Mouse (Mus musculus): ENCODE measurements around the gene Fmnl2. TPM values are rescaled to one million over a fixed set of nuclear protein-coding genes. Genes with fewer than 3 reads are reported as not detected.

The Fmnl2 gene
- polyA plus RNA-seq, 1 experiment from 2014 or later = 16.8 TPM

DNA sequence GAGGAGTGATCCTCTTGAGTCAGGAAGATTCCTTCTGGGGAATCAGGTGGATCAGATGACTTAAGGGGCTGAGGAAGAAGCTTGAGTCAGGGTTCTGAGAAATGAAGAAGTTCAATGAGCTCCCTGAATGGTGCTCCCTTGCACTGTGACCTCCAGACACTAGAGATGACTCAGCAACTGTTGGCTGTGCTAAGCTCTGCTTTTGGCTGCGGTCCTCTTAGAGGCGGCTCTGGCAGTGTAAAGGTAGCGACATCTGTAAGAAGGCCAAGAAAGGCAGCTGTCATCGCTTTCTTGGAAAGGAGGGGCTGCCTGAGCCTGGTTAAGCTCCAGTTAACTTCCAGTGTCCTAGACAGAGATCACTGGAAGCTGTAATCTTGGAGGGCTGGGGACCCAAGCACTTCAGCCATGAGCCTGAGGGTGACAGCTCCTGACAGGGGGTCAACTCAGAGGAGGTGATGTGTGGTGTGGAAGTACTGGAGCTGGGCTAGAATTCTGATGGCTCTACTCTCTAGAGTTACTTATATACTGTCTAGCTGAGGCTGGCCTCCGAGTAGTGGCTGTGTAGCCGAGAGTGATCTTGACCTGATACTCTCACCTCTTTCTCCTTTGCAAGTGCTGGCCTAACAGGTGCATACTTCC is 37.4 kb downstream of the Fmnl2 start:
- WGBS = 75% methylated on average over 6 of the region's 6 CpGs
- no peaks in the 10 kb centered on the region; the same call in 1 of the 2 replicates for H3K4me1 ChIP-seq (ENCODE audit: control insufficient read depth, insufficient read depth, low read length)
- no peaks in the 10 kb centered on the region for H3K36me3 ChIP-seq (ENCODE audit: control insufficient read depth, insufficient read depth, low read length)
- no peak overlapping the region for H3K4me2 ChIP-seq (ENCODE audit: low read depth, low read length)
- H3K9ac ChIP-seq (replicated peaks; ENCODE audit: low read depth, low read length) = no peak overlapping the region
- H3K27ac ChIP-seq (ENCODE audit: low read depth, low read length) = no peak overlapping the region
- H3K4me3 ChIP-seq (ENCODE audit: low read depth, low read length) = no peak overlapping the region
- no peaks in the 10 kb centered on the region for H3K27me3 ChIP-seq (ENCODE audit: control insufficient read depth, insufficient read depth, low read length)
- peak; percentile 39; the same call in 1 of the 2 replicates for ATAC-seq (ENCODE audit: low read depth)
- H3K9me3 ChIP-seq (ENCODE audit: control insufficient read depth, low read length) = no peaks in the 10 kb centered on the region

GRCm38 (mm10) chr2:52896995-52897394 is 39.3 kb downstream of the Fmnl2 start:
- no peaks in the 10 kb centered on the region for H3K36me3 ChIP-seq (ENCODE audit: control insufficient read depth, insufficient read depth, low read length)
- no peaks in the 10 kb centered on the region for H3K27me3 ChIP-seq (ENCODE audit: control insufficient read depth, insufficient read depth, low read length)
- no peak for ATAC-seq (ENCODE audit: low read depth)
- H3K9ac ChIP-seq (replicated peaks; ENCODE audit: low read depth, low read length) = no peak overlapping the region
- 93% methylated on average over 3 of the region's 3 CpGs for WGBS
- no peaks in the 10 kb centered on the region; the same call in 1 of the 2 replicates for H3K4me1 ChIP-seq (ENCODE audit: control insufficient read depth, insufficient read depth, low read length)
- no peak overlapping the region for H3K27ac ChIP-seq (ENCODE audit: low read depth, low read length)
- H3K4me2 ChIP-seq (ENCODE audit: low read depth, low read length) = no peak overlapping the region
- H3K9me3 ChIP-seq (ENCODE audit: control insufficient read depth, low read length) = no peaks in the 10 kb centered on the region
- H3K4me3 ChIP-seq (ENCODE audit: low read depth, low read length) = no peak overlapping the region

GRCm38 (mm10) chr2:52900780-52901179 is 43.1 kb downstream of the Fmnl2 start:
- H3K36me3 ChIP-seq (ENCODE audit: control insufficient read depth, insufficient read depth, low read length) = no peaks in the 10 kb centered on the region
- H3K4me2 ChIP-seq (ENCODE audit: low read depth, low read length) = no peak overlapping the region
- no peak for ATAC-seq (ENCODE audit: low read depth)
- no peak overlapping the region for H3K4me3 ChIP-seq (ENCODE audit: low read depth, low read length)
- H3K9ac ChIP-seq (replicated peaks; ENCODE audit: low read depth, low read length) = no peak overlapping the region
- H3K4me1 ChIP-seq (ENCODE audit: control insufficient read depth, insufficient read depth, low read length) = no peaks in the 10 kb centered on the region
- WGBS = 94% methylated on average over 4 of the region's 4 CpGs
- H3K9me3 ChIP-seq (ENCODE audit: control insufficient read depth, low read length) = no peaks in the 10 kb centered on the region
- no peaks in the 10 kb centered on the region for H3K27me3 ChIP-seq (ENCODE audit: control insufficient read depth, insufficient read depth, low read length)
- H3K27ac ChIP-seq (ENCODE audit: low read depth, low read length) = no peak overlapping the region

DNA sequence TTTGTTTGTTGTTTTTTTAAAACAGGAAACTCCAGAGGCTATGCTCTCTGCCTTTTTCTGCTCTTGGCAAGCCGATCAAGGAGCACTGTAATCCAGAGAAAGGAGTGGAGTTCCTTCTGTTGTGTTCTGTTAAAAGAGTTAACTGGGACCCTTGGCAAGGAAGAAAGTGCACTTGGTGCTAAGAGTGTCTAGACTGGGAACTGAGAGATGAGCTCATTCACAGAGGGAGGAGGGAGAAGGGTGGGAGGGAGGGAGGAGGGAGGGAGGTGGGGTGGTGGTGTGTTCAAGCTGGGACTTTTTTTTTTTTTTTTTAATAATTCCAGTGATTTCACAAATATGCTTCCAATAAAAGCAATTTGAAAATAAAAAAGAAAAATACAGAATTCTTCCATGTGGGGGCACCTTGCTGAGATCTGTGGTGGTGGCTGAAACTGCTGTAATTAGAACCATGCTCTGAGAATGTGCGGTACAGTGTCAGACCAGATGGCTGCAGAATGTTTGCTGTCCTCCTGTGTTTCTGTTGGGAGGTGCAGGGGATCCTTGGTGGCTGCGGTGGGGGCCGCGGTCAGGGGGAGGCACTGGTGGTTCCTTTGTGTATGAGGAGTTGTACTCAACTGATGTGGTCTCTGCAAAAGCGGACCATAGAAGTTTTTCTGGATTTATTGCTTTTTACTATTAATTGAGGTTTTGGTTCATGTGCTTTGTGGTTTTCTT is 43.8 kb downstream of the Fmnl2 start:
- no peak overlapping the region for H3K27ac ChIP-seq (ENCODE audit: low read depth, low read length)

DNA sequence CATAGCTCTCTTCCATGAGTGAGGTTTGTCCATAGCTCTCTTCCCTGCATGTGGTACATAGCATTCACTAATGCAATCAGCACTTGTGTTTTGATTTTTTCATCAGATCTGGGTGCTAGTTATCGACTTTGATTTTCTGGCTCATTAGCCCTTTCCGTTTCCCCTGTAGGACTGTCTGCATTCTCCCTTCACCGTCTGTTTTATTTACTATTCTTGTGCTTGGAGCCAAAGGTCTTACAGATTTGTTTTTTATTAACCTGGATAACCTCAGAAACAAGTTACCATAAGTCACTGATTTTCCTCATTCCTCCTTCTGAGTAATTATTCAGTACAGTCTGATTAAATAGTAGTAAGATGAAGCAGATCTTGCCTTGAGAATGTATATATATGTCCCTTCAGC is 44.8 kb downstream of the Fmnl2 start:
- Histone ChIP-seq H3K9ac (replicated peaks; ENCODE audit: low read depth, low read length) (no peak overlapping the region), H3K4me1 (ENCODE audit: control insufficient read depth, insufficient read depth, low read length) (no peaks in the 10 kb centered on the region), H3K4me3 (ENCODE audit: low read depth, low read length) (no peak overlapping the region), H3K9me3 (ENCODE audit: control insufficient read depth, low read length) (no peaks in the 10 kb centered on the region), H3K27me3 (ENCODE audit: control insufficient read depth, insufficient read depth, low read length) (no peaks in the 10 kb centered on the region), H3K27ac (ENCODE audit: low read depth, low read length) (no peak overlapping the region), H3K4me2 (ENCODE audit: low read depth, low read length) (no peak overlapping the region), H3K36me3 (ENCODE audit: control insufficient read depth, insufficient read depth, low read length) (no peaks in the 10 kb centered on the region)
- WGBS = 62% methylated on average over 3 of the region's 3 CpGs
- ATAC-seq (ENCODE audit: low read depth) = no peak

More for the DNA sequence above, 43.8 kb downstream of the Fmnl2 start:
- Histone ChIP-seq H3K9me3 (ENCODE audit: control insufficient read depth, low read length) (no peaks in the 10 kb centered on the region), H3K27me3 (ENCODE audit: control insufficient read depth, insufficient read depth, low read length) (no peaks in the 10 kb centered on the region), H3K4me2 (ENCODE audit: low read depth, low read length) (no peak overlapping the region), H3K4me1 (ENCODE audit: control insufficient read depth, insufficient read depth, low read length) (no peaks in the 10 kb centered on the region), H3K9ac (replicated peaks; ENCODE audit: low read depth, low read length) (no peak overlapping the region), H3K4me3 (ENCODE audit: low read depth, low read length) (no peak overlapping the region), H3K36me3 (ENCODE audit: control insufficient read depth, insufficient read depth, low read length) (no peaks in the 10 kb centered on the region)
- no peak for ATAC-seq (ENCODE audit: low read depth)
- WGBS = 86% methylated on average over 6 of the region's 6 CpGs

DNA sequence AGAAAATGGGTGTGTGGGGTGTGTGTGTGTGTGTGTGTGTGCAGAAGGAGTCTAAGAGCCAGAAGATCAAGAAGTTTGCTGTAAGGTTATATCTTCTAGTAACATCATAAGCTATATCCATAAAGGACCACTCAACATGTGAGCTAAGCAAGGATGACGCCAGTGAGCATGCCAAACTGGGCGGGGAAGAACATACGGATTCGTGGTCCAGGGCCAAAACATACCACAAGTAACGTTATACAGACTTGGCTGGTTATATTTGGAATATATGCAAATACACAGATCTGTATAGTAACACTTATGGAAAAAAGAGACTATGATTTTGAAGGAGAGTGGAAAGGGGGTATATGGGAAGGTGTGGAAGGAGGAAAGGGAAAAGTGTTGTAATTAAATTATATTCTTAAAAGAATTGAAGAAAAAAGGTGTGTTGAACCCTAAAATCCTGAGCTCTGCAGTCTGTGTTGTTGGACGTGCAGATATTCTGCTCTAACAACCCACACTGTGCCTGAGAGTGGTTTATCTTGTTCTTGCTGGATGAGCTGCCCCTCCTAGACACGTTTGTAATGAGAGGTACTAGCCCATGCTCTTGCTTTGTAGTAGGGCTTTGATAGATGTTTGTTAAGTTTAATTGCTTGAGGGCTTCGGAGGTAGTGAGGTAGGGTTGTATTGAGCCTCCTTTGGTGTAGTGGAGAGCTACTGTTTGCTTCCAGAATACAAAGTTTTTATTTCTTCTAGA is 45.7 kb downstream of the Fmnl2 start:
- Histone ChIP-seq H3K9ac (replicated peaks; ENCODE audit: low read depth, low read length) (no peak overlapping the region), H3K4me1 (ENCODE audit: control insufficient read depth, insufficient read depth, low read length) (no peaks in the 10 kb centered on the region), H3K4me2 (ENCODE audit: low read depth, low read length) (no peak overlapping the region), H3K27ac (ENCODE audit: low read depth, low read length) (no peak overlapping the region), H3K4me3 (ENCODE audit: low read depth, low read length) (no peak overlapping the region), H3K27me3 (ENCODE audit: control insufficient read depth, insufficient read depth, low read length) (no peaks in the 10 kb centered on the region), H3K9me3 (ENCODE audit: control insufficient read depth, low read length) (no peaks in the 10 kb centered on the region), H3K36me3 (ENCODE audit: control insufficient read depth, insufficient read depth, low read length) (no peaks in the 10 kb centered on the region)
- 73% methylated on average over 8 of the region's 8 CpGs for WGBS
- ATAC-seq (ENCODE audit: low read depth) = no peak

DNA sequence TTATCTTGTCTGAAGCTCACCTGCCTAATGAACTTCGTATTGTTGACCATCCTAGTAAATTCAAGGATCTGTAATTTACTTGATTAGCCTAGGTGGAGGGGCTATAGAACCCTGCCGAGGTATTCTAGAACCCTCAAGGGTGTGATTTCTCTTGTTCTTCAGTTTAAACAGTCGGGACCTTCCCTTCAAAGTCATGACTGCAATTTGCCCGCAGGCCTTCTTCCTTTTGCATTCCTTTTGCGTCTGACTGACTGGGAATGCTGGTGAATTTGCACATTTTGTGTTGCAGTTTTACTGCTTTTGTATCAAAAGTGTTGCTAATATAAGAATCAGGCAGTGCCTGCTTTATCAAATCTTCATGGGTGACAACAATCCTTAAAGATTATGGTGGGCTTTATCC is 46.9 kb downstream of the Fmnl2 start:
- no peak for ATAC-seq (ENCODE audit: low read depth)
- no peak overlapping the region for H3K27ac ChIP-seq (ENCODE audit: low read depth, low read length)
- no peaks in the 10 kb centered on the region for H3K9me3 ChIP-seq (ENCODE audit: control insufficient read depth, low read length)
- H3K4me2 ChIP-seq (ENCODE audit: low read depth, low read length) = no peak overlapping the region
- H3K9ac ChIP-seq (replicated peaks; ENCODE audit: low read depth, low read length) = no peak overlapping the region
- no peak overlapping the region for H3K4me3 ChIP-seq (ENCODE audit: low read depth, low read length)
- H3K4me1 ChIP-seq (ENCODE audit: control insufficient read depth, insufficient read depth, low read length) = no peaks in the 10 kb centered on the region
- WGBS = 55% methylated on average over 5 of the region's 5 CpGs
- H3K27me3 ChIP-seq (ENCODE audit: control insufficient read depth, insufficient read depth, low read length) = no peaks in the 10 kb centered on the region
- H3K36me3 ChIP-seq (ENCODE audit: control insufficient read depth, insufficient read depth, low read length) = no peaks in the 10 kb centered on the region

- Histone ChIP-seq H3K9me3 (ENCODE audit: control insufficient read depth, low read length) (no peaks in the 10 kb centered on the region), H3K9ac (replicated peaks; ENCODE audit: low read depth, low read length) (no peak overlapping the region), H3K4me2 (ENCODE audit: low read depth, low read length) (no peak overlapping the region), H3K36me3 (ENCODE audit: control insufficient read depth, insufficient read depth, low read length) (no peaks in the 10 kb centered on the region), H3K27me3 (ENCODE audit: control insufficient read depth, insufficient read depth, low read length) (no peaks in the 10 kb centered on the region), H3K27ac (ENCODE audit: low read depth, low read length) (no peak overlapping the region), H3K4me1 (ENCODE audit: control insufficient read depth, insufficient read depth, low read length) (no peaks in the 10 kb centered on the region), H3K4me3 (ENCODE audit: low read depth, low read length) (no peak overlapping the region)
- no peak for ATAC-seq (ENCODE audit: low read depth)
- WGBS = 29% methylated on average over 2 of the region's 2 CpGs
Measured at GRCm38 (mm10) chr2:52913311-52913710, 55.7 kb downstream of the Fmnl2 start.

DNA sequence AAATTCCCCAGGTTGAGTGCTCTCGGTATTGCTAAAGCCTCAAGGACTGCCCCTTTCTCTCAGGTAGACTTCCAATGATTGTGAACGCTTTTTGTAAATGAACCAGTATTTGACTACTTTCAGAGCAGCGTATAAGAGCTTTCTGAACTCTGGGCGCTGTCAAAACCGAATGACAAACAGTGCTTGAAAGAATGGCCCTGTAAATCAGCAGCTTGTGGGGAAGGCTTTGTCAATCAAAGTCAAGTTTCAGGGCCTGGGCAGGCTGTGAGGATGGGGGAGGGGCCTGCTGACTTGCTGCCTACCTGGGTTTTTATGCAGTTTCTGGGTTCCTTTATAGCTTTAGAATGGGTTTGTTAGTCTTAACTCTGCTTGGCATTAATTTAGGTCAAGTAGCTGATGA is 56.1 kb downstream of the Fmnl2 start:
- 21% methylated on average over 5 of the region's 5 CpGs for WGBS
- H3K9ac ChIP-seq (replicated peaks; ENCODE audit: low read depth, low read length) = no peak overlapping the region
- no peak overlapping the region for H3K27ac ChIP-seq (ENCODE audit: low read depth, low read length)

More for the DNA sequence above, 56.1 kb downstream of the Fmnl2 start:
- ATAC-seq (ENCODE audit: low read depth) = no peak
- no peak overlapping the region for H3K4me3 ChIP-seq (ENCODE audit: low read depth, low read length)
- no peaks in the 10 kb centered on the region for H3K4me1 ChIP-seq (ENCODE audit: control insufficient read depth, insufficient read depth, low read length)
- H3K27me3 ChIP-seq (ENCODE audit: control insufficient read depth, insufficient read depth, low read length) = no peaks in the 10 kb centered on the region
- no peaks in the 10 kb centered on the region for H3K36me3 ChIP-seq (ENCODE audit: control insufficient read depth, insufficient read depth, low read length)
- H3K4me2 ChIP-seq (ENCODE audit: low read depth, low read length) = no peak overlapping the region
- H3K9me3 ChIP-seq (ENCODE audit: control insufficient read depth, low read length) = no peaks in the 10 kb centered on the region
